Mouse (Mus musculus): ENCODE data around the gene Ankrd7.

DNA sequence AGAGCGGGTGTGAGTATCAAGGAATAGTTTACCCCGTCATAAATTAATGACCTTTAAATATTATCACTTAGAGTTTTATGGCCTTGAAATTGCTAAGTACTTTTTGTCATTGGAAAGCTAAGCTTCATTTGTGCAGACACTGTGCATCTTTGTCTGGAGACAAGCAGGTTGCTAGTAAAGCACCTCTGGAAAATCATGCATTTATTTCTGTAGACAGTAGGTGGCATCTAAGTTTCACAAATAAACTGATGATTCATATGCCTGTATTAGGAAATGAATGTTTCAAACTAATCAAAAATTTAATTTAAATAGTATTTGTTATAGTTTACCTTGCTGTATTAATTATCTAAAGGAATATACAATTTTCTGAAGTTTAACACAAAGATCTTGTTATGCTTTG is 41.1 kb downstream of the Ankrd7 start:
- TF ChIP-seq POLR2A (IDR thresholded peaks at IDR 0.05; ENCODE audit: borderline replicate concordance, control insufficient read depth, low read depth, low read length) (no peak), CTCF (IDR thresholded peaks at IDR 0.05; ENCODE audit: control insufficient read depth, insufficient read depth, low read length) (no peak)
